Mouse (Mus musculus) effector memory CD4-positive, alpha-beta T cell, adult 7 months (primary cell): ENCODE measurements around the gene Tbcel. TPM values are rescaled to one million over a fixed set of nuclear protein-coding genes. Genes with fewer than 3 reads are reported as not detected.

Experiments used
- polyA plus RNA-seq: library from polyadenylated mRNA; unstranded; fragments of 100-300 nt; shearing (Covaris generic); gene quantifications from one replicate; pipeline ENCODE4 v1.2.1, GENCODE M21; 2017

The Tbcel gene
- polyA plus RNA-seq: 21.7 TPM

DNA sequence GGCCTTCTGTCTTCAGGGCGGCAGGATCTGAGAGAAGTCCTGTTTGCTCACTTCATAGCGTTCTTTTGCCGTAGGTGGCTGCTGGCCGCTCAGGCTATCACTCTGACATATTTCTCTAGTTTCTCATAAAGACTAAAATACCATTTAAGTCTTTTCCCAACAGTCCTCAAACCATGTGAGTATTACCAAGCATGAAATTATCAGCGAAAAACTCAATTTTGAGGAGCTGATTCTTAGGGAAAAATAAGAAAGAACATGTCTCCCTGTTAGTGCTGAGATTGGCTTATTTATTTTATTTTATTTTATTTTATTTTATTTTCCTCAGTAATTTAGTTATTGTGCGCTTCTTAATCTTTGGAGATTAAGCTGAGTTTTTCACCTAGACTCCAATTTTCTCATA lies at the start of gene Tbcel:
Gene Tbcel, minus strand, starts transcription at position 101 of the 400 bp plus-strand sequence.

DNA sequence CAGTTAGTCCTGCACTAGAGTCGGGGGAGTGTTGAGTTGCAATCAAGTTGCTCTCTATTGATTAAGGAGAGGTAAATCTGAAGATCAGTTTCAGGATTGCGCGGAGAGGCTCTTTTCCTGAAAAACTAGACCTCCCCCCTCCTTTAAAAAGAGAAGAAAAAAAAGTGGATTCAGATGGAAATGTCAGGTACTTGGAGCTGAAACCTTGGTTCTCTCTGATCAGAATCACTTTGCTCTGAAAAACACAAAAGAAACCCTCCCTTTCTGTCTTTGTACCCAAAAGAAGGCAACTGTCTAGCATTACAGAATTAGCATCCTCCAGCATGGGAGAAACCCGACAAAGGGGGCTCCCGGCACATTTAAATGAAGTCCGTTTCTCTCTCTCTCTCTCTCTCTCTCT lies 107.8 kb downstream of the Tbcel start, which contains the start of gene Tecta:
Gene Tecta, minus strand, starts transcription at position 101 of the 400 bp plus-strand sequence.

Other genes starting within 250 kb of the Tbcel start
- 67.0 TPM for gene Sc5d, start 243.6 kb downstream of the Tbcel start, polyA plus RNA-seq
- not detected for gene Tecta, start 107.9 kb downstream of the Tbcel start, polyA plus RNA-seq